Mouse (Mus musculus) neural tube, embryonic 10.5 days (tissue): ENCODE measurements around the gene Olfr325.

Source experiments
- DNase-seq: peaks from one replicate; pipeline ENCODE4 v3.0.0-alpha.2; 2017; ENCODE audit warnings: low spot score; ENCODE audit errors: extremely low spot score

The Olfr325 gene

DNA sequence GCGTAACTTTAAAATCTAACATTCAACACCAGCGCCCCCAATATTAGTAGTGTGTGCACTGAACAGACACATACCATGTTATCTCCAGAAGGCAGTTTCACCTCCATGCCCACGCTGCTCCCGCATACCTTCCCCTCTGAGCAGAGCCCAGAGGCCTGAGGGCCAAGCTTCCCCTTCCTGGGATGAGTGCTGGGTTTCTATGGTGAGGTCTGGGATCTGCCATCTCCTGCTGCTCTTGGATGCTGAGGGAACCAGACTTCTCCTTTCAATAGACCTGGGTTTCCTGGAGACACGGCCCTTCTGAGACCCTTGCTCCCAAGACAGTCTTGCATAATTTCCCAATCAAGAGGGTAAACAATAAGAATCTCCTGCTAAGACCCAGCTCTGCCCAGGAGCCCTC is 52.9 kb downstream of the Olfr325 start, which contains the start of gene Olfr323:
Gene Olfr323, minus strand, starts transcription at position 101 of the 400 bp plus-strand sequence.
- DNase-seq: no peak
